Mouse (Mus musculus): ENCODE results near the gene Tmem189. TPM values are rescaled to one million over a fixed set of nuclear protein-coding genes. Genes with fewer than 3 reads are reported as not detected.
A peak's percentile ranks its signal among the peaks of the same experiment; 100 is the strongest.
"Not testable (repeated sequence)": the region's sequence is repeated elsewhere in the genome, so short reads cannot be mapped to it uniquely, and the experiment has no call there.

Tmem189 gene
- total RNA-seq, 2 experiments from 2014 or later, result 22.0 to 23.0 TPM

- no peak for DNase-seq
Observed at GRCm38 (mm10) chr2:167651622-167652021, 38.0 kb downstream of the Tmem189 start.

GRCm38 (mm10) chr2:167649290-167650032, 40.2 kb downstream of the Tmem189 start:
- DNase-seq, result no peak

- DNase-seq, result no peak
Observed at GRCm38 (mm10) chr2:167646411-167646810, 43.2 kb downstream of the Tmem189 start.

- DNase-seq, result not testable (repeated sequence)
Observed at GRCm38 (mm10) chr2:167643356-167644052, 46.1 kb downstream of the Tmem189 start.

- no peak for DNase-seq
Observed at GRCm38 (mm10) chr2:167642164-167642563, 47.5 kb downstream of the Tmem189 start.

GRCm38 (mm10) chr2:167641337-167641736, 48.3 kb downstream of the Tmem189 start:
- peak in 1 of 2 experiments; percentile 73 for DNase-seq

- DNase-seq, result peak in 1 of 2 experiments; percentile 47
Observed at GRCm38 (mm10) chr2:167640279-167640678, 49.3 kb downstream of the Tmem189 start.

- DNase-seq, result no peak
Observed at GRCm38 (mm10) chr2:167634865-167635512, 54.6 kb downstream of the Tmem189 start.

- peak; percentile 97 to 98 for DNase-seq
Observed at GRCm38 (mm10) chr2:167634338-167634770, 55.3 kb downstream of the Tmem189 start.

GRCm38 (mm10) chr2:167633537-167633872, 56.1 kb downstream of the Tmem189 start:
- no peak for DNase-seq

- DNase-seq, result no peak
Observed at GRCm38 (mm10) chr2:167632731-167633536, 56.7 kb downstream of the Tmem189 start.

GRCm38 (mm10) chr2:167631591-167632448, 57.8 kb downstream of the Tmem189 start, which contains the start of gene Ube2v1:
Ube2v1 (minus strand) TSS chr2:167632095.
- DNase-seq, result peak; percentile 98

GRCm38 (mm10) chr2:167631181-167631590, 58.4 kb downstream of the Tmem189 start:
- peak in 1 of 2 experiments; percentile 46 for DNase-seq

GRCm38 (mm10) chr2:167630421-167630820, 59.2 kb downstream of the Tmem189 start:
- DNase-seq, result no peak

GRCm38 (mm10) chr2:167629665-167630209, 59.9 kb downstream of the Tmem189 start:
- DNase-seq, result no peak

GRCm38 (mm10) chr2:167628872-167629271, 60.8 kb downstream of the Tmem189 start:
- DNase-seq, result peak; percentile 61 to 69

GRCm38 (mm10) chr2:167627019-167627418, 62.6 kb downstream of the Tmem189 start:
- no peak for DNase-seq

GRCm38 (mm10) chr2:167625670-167626069, 64.0 kb downstream of the Tmem189 start:
- DNase-seq, result no peak

- no peak for DNase-seq
Observed at GRCm38 (mm10) chr2:167624368-167625075, 65.1 kb downstream of the Tmem189 start.

- no peak for DNase-seq
Observed at GRCm38 (mm10) chr2:167622965-167623364, 66.7 kb downstream of the Tmem189 start.

Measured in heart, adult 18-20 months (tissue).